Mouse (Mus musculus) CD4-positive naive resting alpha-beta T cell, adult 76 days (primary cell): ENCODE measurements around the gene Cd59a. TPM values are rescaled to one million over a fixed set of nuclear protein-coding genes. Genes with fewer than 3 reads are reported as not detected.

Source experiments
- total RNA-seq: library from RNA; stranded (reverse); gene quantifications from one replicate; pipeline ENCODE4 v1.2.4, GENCODE M21; 2023

Cd59a gene
- total RNA-seq, result 1.0 TPM

GRCm38 (mm10) chr2:104095741-104096213 lies at the start of gene Cd59a:
Cd59a (plus strand) TSS chr2:104095801.

GRCm38 (mm10) chr2:104065526-104065925 lies 30.1 kb upstream of the Cd59a start, which contains the start of gene Gm10912:
Gm10912 (plus strand) TSS chr2:104065826.

GRCm38 (mm10) chr2:104068450-104068849 lies 27.2 kb upstream of the Cd59a start, which contains the start of gene Gm10799:
Gm10799 (minus strand) TSS chr2:104068550.

GRCm38 (mm10) chr2:104069704-104070185 lies 25.9 kb upstream of the Cd59a start, which contains the start of gene Cd59b:
Cd59b (plus strand) TSS chr2:104069849.

GRCm38 (mm10) chr2:104122505-104123378 lies 27.1 kb downstream of the Cd59a start, which contains the start of gene A930018P22Rik:
A930018P22Rik (plus strand) TSS chr2:104122769.

Other genes starting within 250 kb of the Cd59a start
- gene Lmo2, start 137.8 kb upstream of the Cd59a start, total RNA-seq, result 12.9 TPM
- gene Fbxo3, start 68.1 kb upstream of the Cd59a start, total RNA-seq, result 27.8 TPM
- not detected for gene 4931422A03Rik, start 67.4 kb upstream of the Cd59a start, total RNA-seq
- gene Gm10912, start 30.0 kb upstream of the Cd59a start, total RNA-seq, result 0.35 TPM
- not detected for gene Gm10799, start 27.3 kb upstream of the Cd59a start, total RNA-seq
- 1.1 TPM for gene Cd59b, start 26.0 kb upstream of the Cd59a start, total RNA-seq
- not detected for gene A930018P22Rik, start 27.0 kb downstream of the Cd59a start, total RNA-seq